Mouse (Mus musculus): Measurements from ENCODE around the gene Mfsd11.
"Not testable (repeated sequence)": the region's sequence is repeated elsewhere in the genome, so short reads cannot be mapped to it uniquely, and the experiment has no call there.

Mfsd11 gene

DNA sequence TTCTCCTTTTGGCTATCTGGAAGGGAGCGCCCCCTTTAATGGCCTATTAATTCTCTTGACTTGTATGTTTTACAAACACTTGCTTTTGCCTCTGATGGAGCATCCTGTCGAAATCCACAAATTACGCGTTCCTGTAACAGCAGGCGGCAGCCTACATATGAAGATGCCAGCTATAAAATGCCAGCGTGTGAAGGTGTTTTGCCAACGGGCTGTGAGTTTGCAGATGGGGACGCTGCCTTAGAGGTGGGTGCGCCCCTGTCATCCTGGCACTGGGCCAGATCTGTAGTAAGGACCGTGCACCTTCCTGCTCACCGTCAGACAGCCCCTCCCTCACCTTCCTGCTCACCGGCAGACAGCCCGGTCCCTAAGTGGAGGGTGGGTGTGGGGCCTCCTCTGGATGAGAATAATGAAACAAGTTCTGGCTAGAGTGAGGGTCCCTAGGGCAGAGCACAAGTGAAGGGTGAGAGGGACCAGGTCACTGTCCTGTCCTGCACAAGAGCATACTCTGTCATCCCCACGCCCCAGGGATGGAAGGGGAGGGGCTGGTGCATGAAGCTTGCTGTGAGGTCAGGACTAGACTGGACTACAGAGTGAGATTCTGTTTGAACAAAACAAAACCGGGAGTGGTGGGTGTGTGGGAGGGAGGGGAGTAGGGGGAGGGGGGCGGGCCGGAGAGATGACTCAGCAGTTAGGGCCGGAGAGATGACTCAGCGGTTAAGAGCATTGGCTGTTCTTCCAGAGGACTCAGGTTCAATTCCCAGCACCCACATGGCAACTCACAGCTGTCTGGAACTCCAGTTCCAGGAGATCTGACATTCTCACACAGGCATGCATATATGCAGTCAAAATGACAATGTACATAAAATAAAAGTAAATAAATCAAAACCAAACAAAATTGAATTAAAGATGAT, 41.5 kb downstream of the Mfsd11 start:
- no peak for DNase-seq

DNA sequence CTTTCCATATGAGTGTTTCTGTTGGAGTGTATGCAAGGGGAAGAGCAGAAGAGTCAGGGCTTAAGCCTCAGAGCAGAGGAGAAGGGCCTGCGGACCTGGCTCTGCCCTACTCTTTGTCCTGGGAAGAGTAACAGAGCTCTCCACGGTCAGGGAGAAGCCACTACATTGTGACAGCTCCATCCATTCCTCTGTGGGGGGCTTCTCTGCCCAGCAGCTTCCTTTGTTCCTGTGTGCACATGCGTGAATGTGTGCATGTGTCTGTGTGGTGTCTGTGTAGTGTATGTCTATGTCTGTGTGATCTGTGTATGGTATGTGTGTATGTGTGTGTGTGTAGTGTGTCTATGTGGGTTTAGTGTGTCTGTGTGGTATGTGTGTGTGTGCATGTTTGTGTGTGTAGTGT, 43.2 kb downstream of the Mfsd11 start:
- DNase-seq = no peak

GRCm38 (mm10) chr11:116899247-116899646, 47.0 kb downstream of the Mfsd11 start:
- no peak for DNase-seq

- not testable (repeated sequence) for DNase-seq
These were observed 50.3 kb downstream of the Mfsd11 start for GRCm38 (mm10) chr11:116902588-116902987.

DNA sequence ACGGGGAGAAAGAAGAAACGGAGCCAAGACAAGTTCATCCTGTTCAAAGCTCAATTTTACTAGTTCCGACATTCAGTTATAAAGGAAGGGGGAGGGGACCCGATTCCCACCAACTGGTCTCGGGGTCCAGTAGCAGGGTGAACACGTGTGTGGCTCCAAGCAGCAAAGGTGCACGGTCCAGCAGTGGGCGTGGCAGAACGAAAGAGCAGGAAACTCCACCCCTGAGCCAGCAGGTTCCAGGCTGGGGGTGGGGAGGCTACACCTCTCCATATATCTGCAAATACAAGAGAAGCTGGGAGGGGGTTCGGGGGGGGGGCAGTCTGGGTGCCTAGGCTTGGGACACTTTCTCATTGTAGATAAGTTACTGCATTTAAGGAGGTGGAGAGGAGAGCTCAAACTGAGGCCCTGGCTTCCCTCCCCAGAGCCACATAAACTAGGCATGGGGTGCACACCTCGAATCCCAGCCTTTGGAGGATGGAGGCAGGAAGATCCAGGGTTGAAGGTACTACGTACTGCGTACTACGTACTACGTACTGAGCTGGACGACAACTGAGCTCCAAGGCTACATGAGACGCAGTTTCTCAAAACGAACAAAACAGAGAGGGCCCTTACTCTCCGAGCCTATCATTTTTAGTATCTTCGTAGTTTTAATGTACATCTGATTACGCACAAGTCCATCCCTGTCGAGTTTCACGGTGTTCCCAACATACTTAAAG, 53.7 kb downstream of the Mfsd11 start:
- no peak for DNase-seq

- no peak for DNase-seq
These were observed 61.3 kb downstream of the Mfsd11 start for GRCm38 (mm10) chr11:116913573-116913972.

- no peak for DNase-seq
These were observed 62.1 kb downstream of the Mfsd11 start for GRCm38 (mm10) chr11:116914267-116914885.

- no peak for DNase-seq
These were observed 63.0 kb downstream of the Mfsd11 start for GRCm38 (mm10) chr11:116915241-116915640.

- no peak for DNase-seq
These were observed 65.1 kb downstream of the Mfsd11 start for GRCm38 (mm10) chr11:116917361-116917760.

DNA sequence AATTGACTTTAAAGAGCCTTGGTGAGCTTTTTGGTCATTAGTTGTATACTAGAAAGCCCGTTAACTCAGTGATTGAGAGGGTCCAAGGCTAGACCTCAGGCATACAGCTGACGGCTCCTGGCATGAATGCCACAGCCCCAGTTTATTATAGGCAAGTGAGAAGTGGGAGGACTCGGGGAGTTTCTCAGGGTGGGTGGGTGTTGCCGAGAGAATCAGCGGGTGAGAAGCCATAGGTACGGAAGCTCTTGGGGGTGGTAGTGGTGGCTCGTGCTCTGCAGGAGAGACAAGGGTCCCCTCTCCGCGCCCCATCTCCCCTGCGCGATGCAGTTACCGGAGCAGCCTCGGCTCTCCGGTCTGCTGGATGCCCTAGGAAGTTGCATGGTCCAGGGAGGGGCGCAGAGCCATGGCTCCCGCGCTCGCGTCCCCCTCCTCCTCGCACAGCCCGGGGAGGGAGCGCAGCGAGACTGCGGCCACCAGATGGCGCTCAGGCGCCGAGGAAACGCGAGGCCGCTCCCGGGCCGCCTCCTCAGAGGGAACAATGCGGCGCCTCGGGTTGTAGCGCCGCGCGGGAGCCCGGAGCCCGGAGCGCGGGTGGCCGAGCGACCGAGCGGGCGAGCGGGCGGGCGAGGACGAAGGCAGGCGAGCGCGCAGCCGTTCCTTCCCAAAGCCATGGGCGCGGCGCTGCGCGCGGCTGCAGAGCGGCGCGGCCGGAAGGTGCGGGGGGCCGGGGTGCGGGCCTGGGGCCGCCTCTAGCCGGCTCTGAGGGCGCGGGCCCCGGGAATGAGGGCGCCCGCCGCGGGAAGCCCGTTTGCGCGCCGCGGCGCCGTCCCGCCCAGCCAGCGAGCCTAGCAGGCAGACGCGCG, 66.3 kb downstream of the Mfsd11 start, which contains the start of gene Mgat5b:
TSS of gene Mgat5b (plus strand) at position 541 of the 863 bp plus-strand sequence.
- DNase-seq = peak; percentile 80

DNA sequence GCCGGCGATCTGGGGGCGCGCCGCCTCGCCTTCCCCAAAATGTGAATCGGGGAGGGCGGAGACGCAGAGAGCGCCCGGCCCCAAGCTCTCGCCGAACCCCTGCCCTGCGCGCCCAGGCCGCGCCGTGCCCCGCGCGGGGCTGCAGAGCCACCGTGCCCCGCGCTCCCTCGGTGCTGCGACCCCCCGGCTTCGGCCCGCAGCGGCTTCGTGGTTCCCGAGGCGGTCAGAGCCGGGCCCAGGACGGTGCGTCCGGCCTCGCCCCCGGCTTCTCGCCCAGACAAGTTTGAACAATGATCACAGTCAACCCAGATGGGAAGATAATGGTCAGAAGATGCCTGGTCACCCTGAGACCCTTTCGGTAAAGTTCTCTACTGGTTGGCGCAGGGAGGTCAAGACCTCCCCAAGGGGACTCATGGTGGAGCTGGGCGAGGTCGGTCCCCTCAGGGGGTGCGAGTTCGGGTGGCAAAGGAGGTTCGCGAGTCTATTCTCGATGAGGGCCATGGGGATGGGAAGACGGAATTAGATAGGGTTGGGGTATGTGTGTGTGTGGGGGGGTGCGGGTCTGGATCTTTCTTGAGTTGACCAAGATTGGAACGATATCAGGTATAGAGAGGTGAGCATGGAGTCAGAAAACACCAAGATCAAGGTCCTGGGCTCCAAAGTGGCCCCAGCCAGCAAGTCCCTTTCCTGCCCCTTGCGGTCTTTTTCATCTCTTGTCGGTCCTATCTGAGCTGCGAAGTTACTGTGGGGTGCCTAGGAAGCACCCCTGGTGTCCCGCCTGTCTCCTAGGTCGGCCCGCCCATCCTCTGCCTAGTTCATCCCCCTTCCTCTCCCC, 67.2 kb downstream of the Mfsd11 start:
- no peak for DNase-seq

DNA sequence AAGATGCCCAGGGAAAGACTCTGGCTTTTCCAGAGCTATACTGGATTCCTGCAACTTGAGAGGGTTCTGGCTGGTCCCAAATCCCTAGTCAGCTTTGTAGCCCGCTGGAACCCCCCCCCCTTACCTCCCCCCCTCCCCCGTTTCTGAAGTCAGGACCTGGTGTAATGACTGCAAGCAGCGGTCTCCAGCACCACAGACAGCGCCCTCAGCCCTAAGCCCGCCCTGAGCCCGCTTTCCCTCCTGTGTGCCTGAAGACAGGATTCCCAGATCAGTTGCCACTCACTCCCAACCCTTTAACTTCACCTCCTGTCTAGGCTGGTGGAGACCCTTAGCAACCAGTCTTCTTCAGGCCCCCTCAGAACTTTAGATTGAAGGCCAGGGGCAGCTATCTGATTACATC, 68.5 kb downstream of the Mfsd11 start:
- no peak for DNase-seq

DNA sequence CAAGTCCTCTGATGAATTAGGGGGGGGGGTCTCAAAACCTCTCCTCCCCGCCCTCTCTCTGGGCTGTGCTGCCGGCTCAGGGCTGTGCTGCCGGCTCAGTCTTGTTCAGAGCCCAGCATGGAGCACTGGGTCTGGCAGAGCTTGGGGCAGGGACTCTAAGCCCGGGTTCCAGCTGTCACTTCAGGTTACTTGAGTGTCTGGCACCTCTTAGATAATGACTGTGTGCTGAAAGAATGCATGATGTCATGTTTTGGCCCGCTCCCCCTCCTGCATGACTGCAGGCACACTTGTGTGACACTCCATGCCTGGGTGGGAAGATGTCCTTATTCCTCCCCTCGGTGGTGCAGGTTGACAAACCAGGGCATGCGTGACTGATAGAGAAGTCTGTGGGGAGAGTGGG, 69.8 kb downstream of the Mfsd11 start:
- DNase-seq = peak; percentile 38
